Mouse (Mus musculus) liver, postnatal 0 days (tissue): ENCODE data around the gene St6galnac6. TPM values are rescaled to one million over a fixed set of nuclear protein-coding genes. Genes with fewer than 3 reads are reported as not detected.
A peak's percentile ranks its signal among the peaks of the same experiment; 100 is the strongest.

Experiments
- ATAC-seq: fragments of 200-750 bp; cut with Nextera tagmentation; 2 replicates; pipeline ENCODE4 v1.8.0; 2017; ENCODE audit warnings: mild to moderate bottlenecking, moderate library complexity
- DNase-seq: peaks from one replicate; pipeline ENCODE4 v3.0.0-alpha.2; 2016
- H3K27ac ChIP-seq: fragments of 300-500 bp; sonication (generic); 2 replicates; pipeline ENCODE4 v1.5.1; 2014; ENCODE audit warnings: antibody characterized with exemption, moderate library complexity, mild to moderate bottlenecking, low read depth
- H3K27me3 ChIP-seq: fragments of 300-500 bp; sonication (generic); 2 replicates; pipeline ENCODE4 v1.6.1; 2014; ENCODE audit warnings: low read length, control low read depth, mixed read lengths; ENCODE audit not compliant: insufficient read depth
- H3K36me3 ChIP-seq: fragments of 300-500 bp; sonication (generic); replicated peaks from 2 replicates; pipeline ENCODE4 v1.6.1; 2014; ENCODE audit warnings: mild to moderate bottlenecking, control low read depth, low read length, moderate library complexity, mixed read lengths; ENCODE audit not compliant: insufficient read depth
- H3K4me1 ChIP-seq: fragments of 300-500 bp; sonication (generic); 2 replicates; pipeline ENCODE4 v1.6.1; 2014; ENCODE audit warnings: antibody characterized with exemption, mild to moderate bottlenecking, control low read depth; ENCODE audit not compliant: insufficient read depth
- H3K4me2 ChIP-seq: fragments of 300-500 bp; sonication (generic); 2 replicates; pipeline ENCODE4 v1.6.1; 2014; ENCODE audit warnings: low read depth, mild to moderate bottlenecking, low read length, moderate library complexity, mixed read lengths
- H3K4me3 ChIP-seq: fragments of 300-500 bp; sonication (generic); 2 replicates; pipeline ENCODE4 v1.5.1; 2014; ENCODE audit warnings: low read depth, low read length
- H3K9ac ChIP-seq: fragments of 300-500 bp; sonication (generic); replicated peaks from 2 replicates; pipeline ENCODE4 v1.6.1; 2014; ENCODE audit warnings: mild to moderate bottlenecking, moderate library complexity
- H3K9me3 ChIP-seq: fragments of 300-500 bp; sonication (generic); 2 replicates; pipeline ENCODE4 v1.6.1; 2016; ENCODE audit warnings: mild to moderate bottlenecking, control low read depth, low read length, mixed read lengths
- CTCF ChIP-seq: sonication (generic); IDR thresholded peaks from 2 replicates; pipeline ENCODE4 v1.5.1; 2016; ENCODE audit warnings: antibody characterized with exemption, low read depth
- EP300 ChIP-seq: IDR thresholded peaks from 2 replicates; pipeline ENCODE4 v1.6.1; 2016; ENCODE audit warnings: antibody characterized with exemption, low read depth, mild to moderate bottlenecking
- WGBS: fragments of 180-500 bp; shearing (Covaris S2); extraction: QIAGEN DNeasy Blood & Tissue Kit; methylation state at CpG from one replicate; pipeline ENCODE4 v1.1.7; 2014; ENCODE audit not compliant: insufficient replicate concordance; 5-methylcytosine and 5-hydroxymethylcytosine counted together
- polyA plus RNA-seq: library from polyadenylated mRNA; unstranded; fragments of >200 nt; fragmentation: Nextera tagmentation; extraction: Ambion mirVana; gene quantifications from 2 replicates; pipeline ENCODE4 v1.2.1, GENCODE M21; 2015

St6galnac6 gene
- polyA plus RNA-seq, 1 experiment from 2014 or later = 14.0 TPM

- ATAC-seq (no peak), DNase-seq (no peak)
- Histone ChIP-seq H3K27ac (no peak within 1 kb of the TSS), H3K27me3 (peaks cover 10% of the 10 kb centered on the region), H3K9me3 (no peaks in the 10 kb centered on the region), H3K9ac (no peak within 1 kb of the TSS), H3K4me3 (peak within 1 kb of the TSS; percentile 11; the same call in 1 of the 2 replicates), H3K36me3 (peaks cover 5% of the 10 kb centered on the region; the same call in 1 of the 2 replicates), H3K4me1 (peaks cover 15% of the 10 kb centered on the region; the same call in 1 of the 2 replicates), H3K4me2 (peak within 1 kb of the TSS; percentile 61)
- 76% methylated on average over 6 of the region's 6 CpGs for WGBS
- no peak for TF ChIP-seq CTCF
- TF ChIP-seq EP300 = no peak
Measured at GRCm38 (mm10) chr2:32574497-32574896, 25.0 kb upstream of the St6galnac6 start, which contains the start of gene Pip5kl1. Gene Pip5kl1 (plus strand): TSS chr2:32574797.

GRCm38 (mm10) chr2:32574901-32575585 lies 24.5 kb upstream of the St6galnac6 start:
- Histone ChIP-seq H3K27ac (no peak overlapping the region), H3K4me3 (peak overlapping the region; percentile 11; the same call in 1 of the 2 replicates), H3K4me2 (peak overlapping the region; percentile 61), H3K27me3 (peaks cover 16% of the 10 kb centered on the region), H3K36me3 (peaks cover 5% of the 10 kb centered on the region; the same call in 1 of the 2 replicates), H3K9ac (no peak overlapping the region), H3K9me3 (no peaks in the 10 kb centered on the region), H3K4me1 (peaks cover 15% of the 10 kb centered on the region; the same call in 1 of the 2 replicates)
- TF ChIP-seq CTCF (peak; percentile 73), EP300 (no peak)
- peak; percentile 58 for DNase-seq
- WGBS = 4% methylated on average over 26 of the region's 26 CpGs
- no peak for ATAC-seq

- peak within 1 kb of the TSS; percentile 61 for H3K4me2 ChIP-seq
- H3K4me1 ChIP-seq = peaks cover 15% of the 10 kb centered on the region; the same call in 1 of the 2 replicates
- DNase-seq (peak; percentile 46), ATAC-seq (peak; percentile 24)
- H3K27me3 ChIP-seq = peaks cover 17% of the 10 kb centered on the region
- H3K9me3 ChIP-seq = no peaks in the 10 kb centered on the region
- peak within 1 kb of the TSS; percentile 11; the same call in 1 of the 2 replicates for H3K4me3 ChIP-seq
- H3K9ac ChIP-seq = no peak within 1 kb of the TSS
- WGBS = 16% methylated on average over 28 of the region's 28 CpGs
- H3K36me3 ChIP-seq = peaks cover 5% of the 10 kb centered on the region; the same call in 1 of the 2 replicates
- no peak for TF ChIP-seq EP300
- TF ChIP-seq CTCF = no peak
- H3K27ac ChIP-seq = no peak within 1 kb of the TSS
Measured at GRCm38 (mm10) chr2:32575586-32576160, 23.8 kb upstream of the St6galnac6 start, which contains the start of gene 9430097D07Rik. Gene 9430097D07Rik (minus strand): TSS chr2:32575684.

GRCm38 (mm10) chr2:32576532-32576931 lies 23.0 kb upstream of the St6galnac6 start:
- H3K27me3 ChIP-seq = peaks cover 17% of the 10 kb centered on the region
- no peak overlapping the region for H3K4me3 ChIP-seq
- ATAC-seq (no peak), DNase-seq (no peak)
- H3K36me3 ChIP-seq = peaks cover 5% of the 10 kb centered on the region; the same call in 1 of the 2 replicates
- WGBS = 73% methylated on average over 9 of the region's 9 CpGs
- no peak overlapping the region for H3K9ac ChIP-seq
- no peak overlapping the region for H3K4me2 ChIP-seq
- H3K9me3 ChIP-seq = no peaks in the 10 kb centered on the region
- no peak for TF ChIP-seq CTCF
- TF ChIP-seq EP300 = no peak
- H3K4me1 ChIP-seq = peaks cover 12% of the 10 kb centered on the region; the same call in 1 of the 2 replicates
- no peak overlapping the region for H3K27ac ChIP-seq

GRCm38 (mm10) chr2:32578146-32579046 lies 21.1 kb upstream of the St6galnac6 start:
- Histone ChIP-seq H3K4me1 (peaks cover 15% of the 10 kb centered on the region), H3K9ac (no peak overlapping the region), H3K36me3 (no peaks in the 10 kb centered on the region), H3K4me3 (no peak overlapping the region), H3K9me3 (no peaks in the 10 kb centered on the region), H3K27ac (no peak overlapping the region), H3K27me3 (peaks cover 22% of the 10 kb centered on the region), H3K4me2 (no peak overlapping the region)
- DNase-seq (no peak), ATAC-seq (no peak)
- TF ChIP-seq CTCF (no peak), EP300 (no peak)
- WGBS = 48% methylated on average over 23 of the region's 30 CpGs
